Mouse (Mus musculus) kidney, postnatal 10 days (tissue): ENCODE data around the gene Pak4.
"Not testable (repeated sequence)": the region's sequence is repeated elsewhere in the genome, so short reads cannot be mapped to it uniquely, and the experiment has no call there.

ENCODE experiments used
- DNase-seq: peaks from one replicate; pipeline ENCODE4 v3.0.0; 2021; ENCODE audit warnings: mixed read lengths

The Pak4 gene

DNA sequence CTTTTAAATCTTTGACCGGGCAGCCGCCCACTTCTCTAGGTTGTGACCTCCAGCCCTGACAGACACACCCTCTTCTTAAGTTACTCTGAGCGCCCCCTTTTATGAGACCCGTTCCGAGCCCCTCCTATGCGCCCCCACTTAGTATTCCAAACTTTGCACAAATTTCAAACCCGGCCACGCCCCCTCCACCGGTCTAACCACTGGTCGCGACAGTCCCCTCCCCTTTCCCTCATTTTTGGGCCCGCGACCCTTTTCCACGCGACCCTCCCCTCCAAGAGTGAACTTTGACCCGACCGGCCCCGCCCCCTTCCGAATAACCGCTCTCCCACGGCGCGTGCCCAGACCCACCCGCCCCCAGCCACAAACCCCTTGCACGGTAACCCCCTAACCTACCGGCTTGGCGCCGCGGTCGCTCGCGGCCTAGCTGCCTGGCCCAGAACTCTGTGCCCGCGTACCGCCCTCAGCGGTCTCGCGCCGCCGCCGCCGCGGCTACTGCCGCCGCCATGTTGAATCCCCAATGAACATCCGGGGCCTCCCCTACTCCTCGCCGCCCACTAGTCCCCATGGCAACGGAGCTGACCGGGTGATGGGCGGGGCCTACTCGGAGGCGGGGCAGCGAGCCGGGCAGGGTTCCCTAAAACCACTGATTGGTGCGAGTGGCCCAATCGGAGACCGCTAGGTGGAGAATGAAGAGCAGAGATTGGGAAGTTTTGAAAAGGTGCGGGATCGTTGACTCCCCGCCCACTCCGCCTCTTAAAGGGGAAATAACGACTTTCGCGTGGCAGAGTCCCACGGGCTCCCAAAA lies at the start of gene Pak4, which contains the start of gene Samd4b:
Gene Pak4, minus strand, starts transcription at position 544 of the 805 bp plus-strand sequence.
Gene Samd4b, minus strand, starts transcription at position 503 of the 805 bp plus-strand sequence.
- DNase-seq: peak; percentile 100

DNA sequence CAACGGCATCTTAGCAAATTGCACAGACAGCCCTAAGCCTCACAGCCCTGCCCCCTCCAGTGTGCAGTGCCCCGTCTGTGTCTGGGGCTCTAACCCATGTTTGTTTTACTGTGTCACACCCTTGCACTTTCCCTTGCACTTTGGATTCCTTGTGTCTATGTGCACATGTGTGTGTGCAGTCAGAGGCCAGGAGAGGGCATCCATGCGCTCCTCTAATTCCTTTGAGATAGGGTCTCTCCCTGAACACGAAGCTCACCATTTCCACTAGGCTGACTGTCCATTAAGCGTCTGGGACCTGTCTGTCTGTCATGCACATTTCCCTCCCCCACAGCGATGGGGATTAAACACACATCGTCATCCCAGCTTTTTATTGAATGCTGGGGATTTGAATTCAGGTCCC lies 49.0 kb upstream of the Pak4 start:
- DNase-seq: no peak

DNA sequence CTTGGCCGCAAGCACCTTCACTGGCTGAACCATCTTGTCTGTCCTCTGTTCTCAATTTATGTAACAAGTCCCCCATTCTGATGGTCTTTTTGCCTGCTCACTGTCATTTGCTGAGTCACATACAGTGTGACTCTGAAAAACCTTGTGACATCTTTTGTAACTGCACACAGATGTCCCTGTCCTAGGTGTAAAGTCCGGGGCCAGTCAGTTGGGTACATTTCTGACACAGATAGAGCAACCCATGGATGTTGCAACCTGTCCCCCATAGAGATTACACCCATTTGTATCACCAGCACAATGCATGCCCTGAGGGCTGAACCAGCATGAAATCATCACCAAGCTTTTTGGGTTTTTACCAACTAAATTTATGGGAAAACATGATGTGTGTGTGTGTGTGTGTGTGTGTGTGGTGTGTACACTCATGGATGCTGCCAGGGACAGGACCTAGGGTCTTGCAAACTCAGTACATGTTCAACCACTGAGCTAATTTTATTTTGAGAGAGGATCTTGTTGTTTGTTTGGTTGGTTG lies 48.0 kb upstream of the Pak4 start:
- DNase-seq: no peak

DNA sequence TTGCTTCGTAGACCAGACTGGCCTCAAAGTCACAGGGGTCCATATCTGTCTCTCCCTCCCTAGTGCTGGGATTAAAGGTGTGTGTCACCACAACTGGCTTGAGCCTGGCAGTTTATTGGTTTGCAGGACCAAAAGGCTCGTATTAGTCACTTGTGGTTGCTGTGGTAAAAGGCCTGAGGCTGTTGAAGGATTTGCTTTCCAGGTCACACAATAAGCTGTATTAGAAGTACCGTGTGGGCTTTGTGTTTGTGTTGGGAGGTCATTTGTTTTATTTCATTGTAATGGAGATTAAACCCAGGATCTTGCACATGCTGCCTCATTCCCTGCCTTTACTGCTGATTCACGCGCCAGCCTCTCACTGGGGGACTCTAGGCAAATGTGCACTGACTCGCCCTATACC lies 47.4 kb upstream of the Pak4 start:
- DNase-seq: no peak

DNA sequence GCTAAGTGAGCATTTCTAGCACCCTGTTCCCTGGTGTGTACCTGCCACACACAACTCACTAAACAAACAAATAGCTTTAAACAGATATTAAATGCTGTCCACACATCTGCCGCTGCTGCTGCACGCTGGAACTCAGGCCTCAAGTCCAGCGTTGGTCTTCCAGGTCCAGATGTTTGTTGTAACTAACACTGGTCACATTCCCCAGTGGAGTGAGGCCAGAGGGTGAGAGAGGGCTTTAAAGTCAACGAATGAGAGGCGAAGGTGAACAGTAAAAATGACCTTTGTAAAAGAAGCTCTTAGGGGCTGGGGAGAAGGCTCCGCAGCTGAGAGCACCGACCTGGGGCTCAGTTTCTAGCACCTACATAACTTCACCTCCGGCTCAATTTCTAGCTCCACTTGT lies 43.6 kb upstream of the Pak4 start:
- DNase-seq: no peak

DNA sequence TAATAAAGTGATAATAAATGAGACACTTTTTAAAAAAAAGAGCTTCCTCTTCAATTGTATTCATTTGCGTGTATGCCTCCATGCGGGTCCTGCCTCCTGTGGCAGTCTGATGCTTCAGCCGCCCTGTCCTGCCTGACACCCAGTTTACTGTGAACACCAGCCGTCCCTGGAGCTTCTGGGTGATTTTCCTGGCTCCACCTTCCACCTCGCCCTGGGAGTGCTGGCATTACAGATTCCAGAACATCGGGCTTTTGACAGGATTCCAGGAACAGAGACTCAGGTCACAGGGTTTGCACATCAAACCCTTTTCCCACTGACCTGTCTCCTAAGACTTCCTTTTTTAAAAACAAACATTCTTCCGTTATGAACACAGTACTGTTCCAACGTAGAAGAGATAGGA lies 39.5 kb upstream of the Pak4 start:
- DNase-seq: peak; percentile 9

DNA sequence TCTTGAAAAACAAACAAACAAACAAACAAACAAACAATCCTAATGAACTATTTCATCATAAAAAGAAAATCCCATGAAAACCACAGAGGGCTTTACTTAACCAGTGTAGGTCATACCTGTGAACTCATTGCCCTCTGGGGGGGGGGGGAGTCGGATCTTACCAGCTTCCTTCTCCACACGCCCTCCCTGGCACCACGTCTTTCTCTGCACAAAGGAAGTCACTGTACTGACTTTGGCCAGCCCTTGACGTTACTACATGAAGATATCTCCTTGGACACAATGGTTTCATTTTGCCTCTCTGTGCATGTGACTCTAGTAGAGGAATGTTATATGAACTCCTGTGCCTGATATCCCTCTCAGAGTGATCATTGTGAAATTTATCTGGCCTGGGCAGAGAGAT lies 36.1 kb upstream of the Pak4 start:
- DNase-seq: no peak

DNA sequence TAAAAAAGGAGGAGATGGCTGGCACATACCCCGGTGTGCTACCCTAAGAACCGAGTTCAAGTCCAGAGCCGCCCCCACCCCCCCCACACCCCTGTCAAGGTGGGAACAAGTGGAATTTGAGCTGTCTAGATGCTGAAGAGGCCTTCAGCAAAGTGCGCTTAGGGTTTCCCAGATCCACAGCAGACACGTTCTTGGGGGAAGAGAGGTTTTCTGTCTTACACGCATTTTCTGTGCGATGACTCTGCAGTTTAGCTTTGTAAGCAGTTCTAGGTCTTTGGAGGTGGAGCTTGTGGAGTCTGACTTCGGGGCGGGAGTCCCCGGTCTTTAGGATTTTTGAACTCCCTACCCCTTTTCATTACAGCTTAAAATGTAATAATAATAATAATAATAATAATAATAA lies 33.1 kb upstream of the Pak4 start, which contains the start of gene Acp7:
Gene Acp7, minus strand, starts transcription at position 260 of the 400 bp plus-strand sequence.
- DNase-seq: no peak

DNA sequence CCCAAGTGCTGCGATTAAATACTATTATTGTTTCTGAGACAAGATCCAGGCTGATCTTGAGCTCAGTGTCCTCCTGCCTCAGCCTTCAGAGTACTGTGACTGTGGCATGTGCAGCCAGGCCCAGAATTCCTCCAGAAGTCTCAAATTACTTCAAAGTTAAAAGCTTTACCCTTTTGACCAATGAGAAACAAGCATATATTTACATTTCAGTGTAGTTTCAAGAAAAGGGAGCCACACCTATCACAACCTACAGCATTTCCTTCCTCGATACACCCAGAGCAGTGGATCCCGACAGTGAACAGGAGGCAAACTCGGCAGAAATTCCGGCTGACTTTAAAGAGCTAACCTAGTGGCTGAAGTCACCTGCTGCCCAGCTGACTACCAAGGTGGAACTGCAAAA lies 26.8 kb upstream of the Pak4 start:
- DNase-seq: no peak

DNA sequence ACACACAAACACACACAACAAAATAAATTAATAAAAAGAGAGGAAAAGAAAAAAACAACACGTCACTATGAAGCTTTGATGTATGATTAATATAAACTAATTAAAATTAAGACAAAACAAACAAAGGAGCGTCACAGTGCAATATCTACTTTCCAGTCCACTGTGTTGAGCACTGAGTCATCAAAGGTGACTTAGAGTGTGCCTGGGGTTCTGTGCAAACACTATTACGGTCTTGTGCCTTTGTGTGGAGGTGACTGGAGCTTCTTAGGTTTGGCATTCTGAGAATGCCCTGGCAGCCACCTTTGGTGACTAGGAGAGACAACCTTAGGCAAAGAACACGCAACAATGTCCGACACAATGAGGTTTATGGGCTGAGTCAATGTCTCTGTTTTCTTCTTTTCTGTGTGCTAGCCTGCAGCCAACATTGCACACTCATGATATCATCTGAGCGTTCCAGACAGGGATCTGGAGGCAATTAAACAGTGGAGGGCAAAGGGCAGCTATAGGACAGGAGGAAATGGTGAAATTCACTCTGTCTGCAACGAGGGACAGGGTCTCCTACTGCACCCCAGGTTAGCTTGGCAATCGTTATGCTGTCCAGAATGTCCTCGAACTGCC lies 21.2 kb upstream of the Pak4 start:
- no peak for DNase-seq

DNA sequence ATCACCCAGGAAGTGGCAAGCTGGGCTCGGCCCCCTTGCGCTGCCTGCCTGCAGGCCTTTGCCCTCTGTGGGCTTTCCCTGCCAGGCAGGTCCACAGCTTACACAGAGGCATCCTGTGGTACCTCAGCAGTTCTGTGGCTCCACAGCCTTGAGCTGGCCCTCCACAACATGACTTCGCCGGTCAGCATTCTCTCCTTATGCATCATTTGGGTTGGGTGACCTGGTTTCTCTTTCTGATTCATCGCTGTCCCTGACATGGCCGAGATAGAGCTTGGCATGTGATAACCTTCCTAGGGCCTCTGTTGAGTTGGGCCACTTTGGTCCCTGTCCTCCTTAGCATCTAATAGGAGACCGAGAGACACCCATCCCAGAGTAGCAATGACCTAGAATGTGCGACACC lies 8.0 kb upstream of the Pak4 start:
- no peak for DNase-seq

DNA sequence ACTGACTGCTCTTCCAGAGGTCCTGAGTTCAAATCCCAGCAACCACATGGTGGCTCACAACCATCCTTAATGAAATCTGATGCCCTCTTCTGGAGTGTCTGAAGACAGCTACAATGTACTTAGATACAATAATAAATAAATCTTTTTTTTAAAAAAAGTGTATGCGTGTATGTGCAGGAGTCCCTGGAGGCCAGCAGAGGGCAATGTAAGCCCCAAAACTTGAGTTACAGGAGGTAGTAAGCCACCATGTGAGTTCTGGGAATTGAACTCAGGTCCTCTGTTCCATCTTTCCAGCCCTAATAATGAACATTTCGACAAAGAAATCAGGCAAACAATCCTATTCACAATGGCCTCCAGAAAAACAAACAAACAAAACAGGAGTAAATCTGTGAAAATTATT lies 5.8 kb upstream of the Pak4 start:
- not testable (repeated sequence) for DNase-seq

DNA sequence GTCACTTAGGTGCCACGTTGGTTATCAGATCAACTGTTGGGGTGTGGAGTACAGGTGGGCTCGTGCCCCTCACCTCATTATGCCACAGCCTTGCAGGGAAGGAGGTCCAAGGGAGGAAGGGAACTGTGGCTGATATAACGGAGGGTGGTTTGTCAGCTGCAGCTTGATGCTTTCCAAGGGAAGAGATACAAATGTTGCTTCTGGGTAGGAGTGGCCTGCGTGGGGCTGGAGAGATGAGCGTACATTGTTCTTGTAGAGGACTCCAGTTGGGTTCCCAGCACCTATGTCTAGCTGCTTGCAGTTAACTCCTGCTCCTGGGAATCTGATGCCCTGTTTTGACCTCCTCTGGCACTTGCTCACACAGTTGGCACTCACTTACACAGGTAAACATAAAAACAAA lies 5.2 kb upstream of the Pak4 start:
- no peak for DNase-seq

DNA sequence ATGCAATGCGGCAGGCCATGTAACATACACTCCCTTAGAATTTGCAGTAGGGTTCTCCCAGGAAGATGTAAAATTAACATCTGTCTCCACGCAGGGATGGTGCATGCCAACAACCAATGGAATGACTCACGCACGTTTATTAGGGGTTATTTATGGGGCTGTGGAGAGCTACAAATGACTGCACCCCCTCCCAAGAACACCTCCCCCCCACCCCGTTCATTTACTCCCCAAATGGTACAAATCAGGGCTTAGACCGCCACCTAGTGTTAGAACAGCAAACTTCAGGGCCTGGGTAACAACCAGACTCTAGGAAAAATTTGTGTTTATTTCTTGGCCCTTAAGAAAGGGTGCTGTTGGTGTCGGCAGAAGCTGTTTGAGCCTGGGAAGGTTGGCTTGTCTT lies 3.7 kb upstream of the Pak4 start:
- DNase-seq: peak; percentile 75

DNA sequence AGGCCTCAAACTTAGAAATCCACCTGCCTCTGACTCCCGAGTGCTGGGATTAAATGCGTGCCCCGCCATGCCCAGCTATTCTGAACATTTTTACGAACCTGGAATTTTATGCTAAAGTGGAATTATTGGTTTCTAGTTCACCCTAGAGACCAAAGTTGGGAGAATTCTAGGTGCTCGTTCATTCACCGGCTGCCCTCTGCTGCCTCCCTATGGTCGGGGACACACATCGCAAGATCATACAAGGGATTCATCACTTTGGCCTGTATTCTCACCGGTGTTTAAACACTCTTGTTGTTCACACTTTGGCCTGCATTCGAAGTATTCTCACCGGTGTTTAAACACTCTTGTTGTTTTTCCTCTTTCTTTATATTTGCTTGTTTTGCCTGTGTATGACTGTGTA lies 3.0 kb upstream of the Pak4 start:
- peak; percentile 84 for DNase-seq

DNA sequence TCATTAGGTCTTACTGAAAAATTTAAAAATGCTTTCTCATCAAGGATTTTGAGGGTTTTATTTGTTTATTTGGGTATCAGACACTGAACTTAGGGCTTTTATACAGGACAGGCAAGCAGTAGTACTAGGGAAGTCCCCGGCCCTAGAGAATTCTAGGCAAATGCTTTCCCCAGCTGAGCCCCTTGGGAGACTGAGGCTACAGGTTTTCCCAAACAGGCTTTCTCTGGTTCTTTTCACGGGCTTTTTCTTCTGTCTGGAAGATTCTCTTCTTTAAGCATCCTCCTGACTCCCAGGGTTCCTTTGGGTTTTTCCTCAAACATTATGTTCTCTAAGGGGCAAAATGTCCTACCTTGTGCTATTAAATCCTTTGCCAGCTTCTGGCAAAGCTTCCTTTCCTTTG lies 966 bp upstream of the Pak4 start:
- no peak for DNase-seq

DNA sequence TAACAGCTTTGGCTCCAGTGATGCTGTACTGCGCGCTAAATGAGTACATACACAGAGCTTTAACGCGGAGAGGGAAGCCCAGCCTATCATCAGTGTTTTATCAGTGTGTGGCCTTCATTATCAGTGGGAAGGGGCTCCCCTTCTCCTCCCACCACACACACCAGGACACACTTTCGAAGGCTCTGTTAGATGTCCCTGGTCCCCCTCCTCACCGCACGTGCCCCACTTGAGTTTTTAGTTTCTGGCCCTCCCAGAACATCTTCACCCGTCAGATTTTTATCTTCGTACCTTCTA lies 761 bp downstream of the Pak4 start:
- DNase-seq: no peak

DNA sequence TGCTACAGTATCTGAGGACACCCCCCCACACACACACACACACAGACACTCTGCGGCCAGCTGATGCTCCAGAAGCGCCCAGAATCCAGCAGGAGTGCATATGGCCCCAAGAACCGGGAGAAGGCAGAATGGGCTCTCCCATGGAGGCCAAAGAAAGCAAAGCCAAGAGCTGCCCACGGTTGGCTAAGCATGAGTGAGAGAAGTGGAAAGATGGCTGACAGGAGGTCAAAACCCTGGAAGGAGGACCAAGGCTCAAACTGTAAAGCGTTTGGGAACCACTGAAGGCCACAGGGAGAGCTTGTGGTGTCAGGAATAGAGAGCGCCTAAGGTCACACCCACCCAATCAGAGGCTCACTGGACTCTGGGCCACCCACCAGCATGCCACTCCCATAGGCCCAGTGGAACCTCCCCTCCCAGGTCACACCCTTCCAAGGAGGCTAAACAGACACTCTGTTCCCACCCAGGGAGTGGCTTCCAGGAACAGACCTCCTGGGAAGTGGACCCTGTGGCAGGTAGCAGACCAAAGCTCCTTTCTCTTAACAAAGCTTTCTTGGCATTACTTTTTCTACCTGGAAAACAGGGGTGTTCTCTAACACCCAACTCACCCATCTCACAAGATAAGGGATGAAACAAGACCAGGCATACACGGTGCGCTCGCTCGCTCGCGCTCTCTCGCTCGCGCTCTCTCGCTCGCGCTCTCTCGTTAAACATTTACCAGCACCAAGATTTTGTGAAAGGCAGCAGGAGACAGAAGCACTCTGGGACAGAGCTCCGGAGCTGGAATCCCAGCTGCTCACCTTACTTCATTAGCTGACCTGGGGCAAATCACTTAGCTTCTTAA lies 1.3 kb downstream of the Pak4 start:
- DNase-seq: peak; percentile 74

DNA sequence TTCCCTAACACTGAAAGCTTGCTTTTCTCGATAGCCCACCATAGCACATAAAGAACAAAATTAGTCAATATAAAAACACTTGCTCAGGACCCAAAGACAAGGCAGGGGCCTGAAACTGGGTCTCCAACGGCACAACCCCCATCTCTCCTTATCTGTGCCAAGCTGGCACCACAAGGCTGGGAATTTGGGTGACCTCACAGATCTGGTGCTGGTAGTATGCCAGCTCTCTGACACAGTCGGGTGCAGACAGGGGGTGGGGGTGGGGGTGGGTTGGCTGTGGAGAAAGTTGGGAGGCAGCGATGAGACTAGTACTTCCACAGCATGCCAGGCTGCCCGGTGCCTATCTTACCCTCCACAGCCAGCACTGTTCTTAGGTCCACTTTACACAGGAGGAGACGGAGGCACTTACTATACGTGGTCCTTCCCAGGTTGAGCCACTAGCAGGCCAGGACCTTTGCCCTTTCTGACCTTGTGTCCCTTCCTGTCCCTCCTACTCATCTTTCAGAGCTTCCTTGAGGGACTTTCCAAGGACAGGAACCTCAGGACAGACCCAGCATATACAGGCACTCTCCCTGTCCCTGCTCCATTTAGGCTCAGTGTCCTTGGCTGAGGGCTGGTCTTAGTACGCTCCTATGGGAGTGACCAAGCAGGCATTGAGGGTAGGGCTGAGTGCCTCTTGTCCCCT lies 2.1 kb downstream of the Pak4 start:
- DNase-seq: no peak

DNA sequence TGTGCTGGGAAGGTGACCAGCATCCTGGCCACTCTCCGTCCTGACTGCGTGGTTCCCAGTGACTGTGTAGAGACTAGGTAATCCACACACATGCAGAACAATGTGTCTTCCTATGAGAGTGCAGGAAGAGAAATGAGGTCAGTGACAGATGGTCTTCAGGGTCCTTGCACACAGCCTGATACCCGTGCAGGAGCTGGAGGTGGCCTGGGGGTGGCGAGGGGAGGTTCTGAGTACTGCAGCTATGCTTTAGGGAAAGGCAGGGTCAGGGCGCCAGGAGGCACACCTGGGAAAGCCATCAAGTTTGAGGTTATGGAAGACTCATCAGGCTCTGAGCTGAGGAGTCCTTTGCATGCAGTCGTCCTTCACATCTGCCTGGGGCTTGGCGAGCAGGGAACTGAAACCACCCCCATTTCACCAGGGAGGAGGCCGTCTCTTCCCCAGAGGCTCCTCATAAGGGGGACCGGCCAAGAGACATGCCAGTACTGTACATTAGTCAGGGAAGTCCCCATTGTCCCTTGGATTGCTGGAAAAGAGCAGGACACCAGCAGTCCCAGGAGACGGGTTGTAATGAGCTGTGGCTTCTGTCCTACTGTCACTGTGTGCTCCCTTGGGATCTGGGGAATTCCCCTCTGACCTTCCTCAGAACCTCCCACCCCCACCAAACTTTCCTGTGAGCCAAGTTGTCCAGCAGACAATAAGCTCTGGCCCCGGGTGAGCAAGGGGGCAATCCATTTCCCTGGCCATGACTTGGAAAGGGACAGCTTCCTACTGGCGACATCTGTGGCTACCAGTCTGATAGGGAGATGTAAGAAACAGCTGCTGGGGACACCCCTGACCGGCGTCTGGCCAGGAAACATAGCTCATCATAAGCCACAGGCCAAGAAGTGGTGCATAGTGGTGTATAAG lies 4.5 kb downstream of the Pak4 start:
- peak; percentile 79 for DNase-seq

DNA sequence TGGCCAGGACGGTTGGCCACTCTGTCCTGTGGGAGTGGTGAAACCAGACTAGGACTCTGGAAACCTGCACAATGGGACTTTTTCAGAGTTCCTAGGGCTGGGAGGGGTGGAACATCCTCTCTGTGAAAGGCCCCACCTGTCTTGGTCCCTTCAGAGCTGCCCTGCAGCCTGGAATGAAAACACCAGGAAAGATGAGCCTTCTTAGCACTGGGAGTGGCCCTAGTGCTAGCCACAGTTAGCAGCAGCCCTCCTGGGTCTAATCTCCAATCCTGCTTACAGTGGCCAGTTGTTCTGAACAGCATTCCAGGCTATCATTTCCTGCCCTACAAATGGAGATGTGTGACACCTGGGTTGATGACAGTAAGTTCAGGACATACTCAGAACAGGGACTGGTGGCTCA lies 6.1 kb downstream of the Pak4 start:
- no peak for DNase-seq

DNA sequence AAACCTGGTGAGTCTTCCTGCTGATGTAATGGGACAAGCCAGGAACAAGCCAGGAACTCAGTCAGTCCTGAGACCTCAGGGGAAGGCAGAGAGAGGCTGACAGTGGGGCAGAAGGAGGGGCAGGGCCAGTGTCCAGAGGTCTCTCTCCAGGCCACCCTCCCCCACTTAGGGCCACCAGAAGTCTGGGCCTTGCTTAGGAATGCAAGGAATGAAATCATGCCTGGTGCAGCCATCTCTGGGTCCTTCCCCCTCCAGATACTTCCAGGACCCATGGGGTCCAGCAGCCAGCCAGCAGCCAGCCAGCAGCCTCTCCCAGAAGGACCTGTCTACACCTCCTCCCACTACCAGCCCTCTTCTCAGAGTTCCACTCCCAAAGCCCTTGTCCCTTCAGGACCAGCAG lies 10.3 kb downstream of the Pak4 start:
- DNase-seq: peak; percentile 76
